Mouse (Mus musculus): ENCODE measurements around the gene Pth. TPM values are rescaled to one million over a fixed set of nuclear protein-coding genes. Genes with fewer than 3 reads are reported as not detected.

The Pth gene
- total RNA-seq, 2 experiments from 2014 or later = not detected

Other genes starting within 250 kb of the Pth start
- 10 to 100 TPM in 1 of 2 experiments, 1 to 10 TPM in 1; 9.6 to 10.0 TPM for gene Arntl, start 181.1 kb downstream of the Pth start, total RNA-seq (2021)
- gene Btbd10, start 19.2 kb downstream of the Pth start, total RNA-seq (2021) = 10 to 100 TPM; 20.4 to 21.9 TPM
- gene Far1, start 125.3 kb upstream of the Pth start, total RNA-seq (2021) = 10 to 100 TPM; 41.3 to 47.7 TPM